Mouse (Mus musculus) olfactory bulb, adult 2 months (tissue): ENCODE measurements around the gene Zfp710. TPM values are rescaled to one million over a fixed set of nuclear protein-coding genes. Genes with fewer than 3 reads are reported as not detected.

Experiments used
- H3K27ac ChIP-seq: fragments of 200-500 bp; 2 replicates; pipeline ENCODE4 v1.5.1; 2012; ENCODE audit warnings: low read depth, low read length; ENCODE audit not compliant: insufficient read depth
- H3K4me1 ChIP-seq: fragments of 200-500 bp; 2 replicates; pipeline ENCODE4 v1.6.1; 2012; ENCODE audit warnings: low read length; ENCODE audit not compliant: control insufficient read depth, insufficient read depth
- H3K4me3 ChIP-seq: fragments of 200-500 bp; 2 replicates; pipeline ENCODE4 v1.5.1; 2012; ENCODE audit warnings: mild to moderate bottlenecking, low read depth, low read length, moderate library complexity; ENCODE audit not compliant: insufficient read depth
- CTCF ChIP-seq: fragments of 200-500 bp; IDR thresholded peaks from 2 replicates; pipeline ENCODE4 v1.5.1; 2012; ENCODE audit warnings: low read depth, mild to moderate bottlenecking, low read length, moderate library complexity; ENCODE audit not compliant: insufficient read depth
- POLR2A ChIP-seq: fragments of 200-500 bp; IDR thresholded peaks from 2 replicates; pipeline ENCODE4 v1.6.1; 2012; ENCODE audit warnings: mild to moderate bottlenecking, low read depth, low read length, moderate library complexity; ENCODE audit not compliant: insufficient read depth
- WGBS: fragments of 180-500 bp; shearing (Covaris S2); methylation state at CpG from one replicate; pipeline ENCODE4 v1.1.7; 2018; 5-methylcytosine and 5-hydroxymethylcytosine counted together
- polyA plus RNA-seq: library from polyadenylated mRNA; stranded (reverse); fragments of >200 nt; gene quantifications from 2 replicates; pipeline ENCODE4 v1.2.4, GENCODE M21; 2012; ENCODE audit warnings: low replicate concordance; ENCODE audit not compliant: missing spikeins, insufficient read depth, insufficient read length

The Zfp710 gene
- polyA plus RNA-seq, 1 experiment: not detected

- TF ChIP-seq POLR2A (no peak), CTCF (no peak)
- Histone ChIP-seq H3K27ac (no peak overlapping the region), H3K4me1 (peaks cover 59% of the 10 kb centered on the region), H3K4me3 (no peak overlapping the region)
- 93% methylated on average over 17 of the region's 17 CpGs for WGBS
These were observed 37.6 kb downstream of the Zfp710 start for GRCm38 (mm10) chr7:80062083-80062826.

- WGBS: 74% methylated on average over 5 of the region's 5 CpGs
These were observed 38.6 kb downstream of the Zfp710 start for GRCm38 (mm10) chr7:80063244-80063643.

GRCm38 (mm10) chr7:80063902-80064736 lies 39.5 kb downstream of the Zfp710 start:
- TF ChIP-seq CTCF: no peak
- no peak for TF ChIP-seq POLR2A
- Histone ChIP-seq H3K27ac (no peak overlapping the region), H3K4me1 (peaks cover 47% of the 10 kb centered on the region), H3K4me3 (no peak overlapping the region)
- WGBS: 64% methylated on average over 15 of the region's 15 CpGs

More at GRCm38 (mm10) chr7:80063244-80063643, 38.6 kb downstream of the Zfp710 start:
- Histone ChIP-seq H3K4me1 (peaks cover 53% of the 10 kb centered on the region), H3K27ac (no peak overlapping the region), H3K4me3 (no peak overlapping the region)
- no peak for TF ChIP-seq POLR2A

GRCm38 (mm10) chr7:80065250-80065649 lies 40.6 kb downstream of the Zfp710 start:
- 88% methylated on average over 3 of the region's 3 CpGs for WGBS
- TF ChIP-seq CTCF (no peak), POLR2A (no peak)
- no peak overlapping the region for H3K27ac ChIP-seq
- no peak overlapping the region for H3K4me3 ChIP-seq
- peaks cover 53% of the 10 kb centered on the region for H3K4me1 ChIP-seq

- 62% methylated on average over 13 of the region's 13 CpGs for WGBS
- H3K27ac ChIP-seq: no peak overlapping the region
These were observed 42.3 kb downstream of the Zfp710 start for GRCm38 (mm10) chr7:80066675-80067455.

GRCm38 (mm10) chr7:80068341-80068740 lies 43.7 kb downstream of the Zfp710 start:
- 40% methylated on average over 5 of the region's 7 CpGs for WGBS
- H3K4me1 ChIP-seq: peaks cover 66% of the 10 kb centered on the region
- no peak overlapping the region for H3K4me3 ChIP-seq
- H3K27ac ChIP-seq: no peak overlapping the region
- TF ChIP-seq POLR2A: no peak

More at GRCm38 (mm10) chr7:80066675-80067455, 42.3 kb downstream of the Zfp710 start:
- TF ChIP-seq POLR2A (no peak), CTCF (no peak)
- H3K4me3 ChIP-seq: no peak overlapping the region
- peaks cover 61% of the 10 kb centered on the region for H3K4me1 ChIP-seq

GRCm38 (mm10) chr7:80069615-80070327 lies 45.2 kb downstream of the Zfp710 start:
- Histone ChIP-seq H3K27ac (peak overlapping the region; percentile 87), H3K4me3 (no peak overlapping the region), H3K4me1 (peaks cover 68% of the 10 kb centered on the region)
- 9% methylated on average over 13 of the region's 13 CpGs for WGBS
- TF ChIP-seq CTCF (no peak), POLR2A (no peak)

- WGBS: 88% methylated on average over 9 of the region's 9 CpGs
- TF ChIP-seq POLR2A (no peak), CTCF (no peak)
- peaks cover 74% of the 10 kb centered on the region for H3K4me1 ChIP-seq
- no peak overlapping the region for H3K4me3 ChIP-seq
- 0 out of 2 replicates have a peak overlapping the region, but pooled peaks have one; percentile 37 for H3K27ac ChIP-seq
These were observed 46.6 kb downstream of the Zfp710 start for GRCm38 (mm10) chr7:80071209-80071608.
